Mouse (Mus musculus) lung, embryonic 16.5 days (tissue): Measurements from ENCODE around the gene Il12rb1. TPM values are rescaled to one million over a fixed set of nuclear protein-coding genes. Genes with fewer than 3 reads are reported as not detected.

Experiments used
- ATAC-seq: fragments of 200-750 bp; cut with Nextera tagmentation; 2 replicates; pipeline ENCODE4 v1.8.0; 2017; ENCODE audit warnings: low read depth, mild to moderate bottlenecking, moderate library complexity
- H3K27ac ChIP-seq: fragments of 300-500 bp; sonication (generic); 2 replicates; pipeline ENCODE4 v1.5.1; 2014; ENCODE audit warnings: mild to moderate bottlenecking, control low read depth, low read length
- H3K27me3 ChIP-seq: fragments of 300-500 bp; sonication (generic); 2 replicates; pipeline ENCODE4 v1.6.1; 2014; ENCODE audit warnings: low read depth, low read length, mixed read lengths; ENCODE audit not compliant: control insufficient read depth, insufficient read depth
- H3K36me3 ChIP-seq: fragments of 300-500 bp; sonication (generic); 2 replicates; pipeline ENCODE4 v1.6.1; 2014; ENCODE audit warnings: low read length; ENCODE audit not compliant: control insufficient read depth, insufficient read depth
- H3K4me1 ChIP-seq: fragments of 300-500 bp; sonication (generic); replicated peaks from 2 replicates; pipeline ENCODE4 v1.6.1; 2014; ENCODE audit warnings: low read length, mixed read lengths; ENCODE audit not compliant: control insufficient read depth, insufficient read depth
- H3K4me2 ChIP-seq: fragments of 300-500 bp; sonication (generic); 2 replicates; pipeline ENCODE4 v1.6.1; 2014; ENCODE audit warnings: low read depth, low read length, control low read depth
- H3K4me3 ChIP-seq: fragments of 300-500 bp; sonication (generic); 2 replicates; pipeline ENCODE4 v1.5.1; 2014; ENCODE audit warnings: mild to moderate bottlenecking, low read length, control low read depth
- H3K9ac ChIP-seq: fragments of 300-500 bp; sonication (generic); 2 replicates; pipeline ENCODE4 v1.6.1; 2014; ENCODE audit warnings: low read length, control low read depth
- H3K9me3 ChIP-seq: fragments of 300-500 bp; sonication (generic); 2 replicates; pipeline ENCODE4 v1.6.1; 2016; ENCODE audit warnings: low read length; ENCODE audit not compliant: control insufficient read depth
- WGBS: fragments of 180-500 bp; shearing (Covaris S2); extraction: QIAGEN DNeasy Blood & Tissue Kit; methylation state at CpG from one replicate; pipeline ENCODE4 v1.1.7; 2014; 5-methylcytosine and 5-hydroxymethylcytosine counted together
- polyA plus RNA-seq: library from polyadenylated mRNA; unstranded; fragments of >200 nt; fragmentation: Nextera tagmentation; extraction: Ambion mirVana; gene quantifications from 2 replicates; pipeline ENCODE4 v1.2.1, GENCODE M21; 2015

The Il12rb1 gene
- polyA plus RNA-seq, 1 experiment from 2014 or later: 0.24 TPM

- Histone ChIP-seq H3K27ac (no peak overlapping the region), H3K4me2 (no peak overlapping the region), H3K4me3 (no peak overlapping the region), H3K9me3 (no peaks in the 10 kb centered on the region), H3K27me3 (no peaks in the 10 kb centered on the region), H3K36me3 (no peaks in the 10 kb centered on the region), H3K9ac (no peak overlapping the region), H3K4me1 (no peaks in the 10 kb centered on the region)
- no peak for ATAC-seq
- 78% methylated on average over 3 of the region's 3 CpGs for WGBS
Observed at GRCm38 (mm10) chr8:70849333-70849990, 41.2 kb downstream of the Il12rb1 start.

GRCm38 (mm10) chr8:70850132-70850845, 42.0 kb downstream of the Il12rb1 start:
- no peaks in the 10 kb centered on the region for H3K9me3 ChIP-seq
- no peak overlapping the region for H3K9ac ChIP-seq
- H3K4me1 ChIP-seq: no peaks in the 10 kb centered on the region
- no peak overlapping the region for H3K27ac ChIP-seq
- H3K4me3 ChIP-seq: no peak overlapping the region
- 61% methylated on average over 7 of the region's 7 CpGs for WGBS
- no peaks in the 10 kb centered on the region for H3K36me3 ChIP-seq
- no peak overlapping the region for H3K4me2 ChIP-seq
- no peaks in the 10 kb centered on the region for H3K27me3 ChIP-seq
- ATAC-seq: no peak

GRCm38 (mm10) chr8:70850947-70851346, 42.7 kb downstream of the Il12rb1 start:
- Histone ChIP-seq H3K9me3 (no peaks in the 10 kb centered on the region), H3K9ac (no peak overlapping the region), H3K27ac (no peak overlapping the region), H3K4me3 (no peak overlapping the region), H3K4me2 (no peak overlapping the region), H3K36me3 (no peaks in the 10 kb centered on the region), H3K27me3 (no peaks in the 10 kb centered on the region), H3K4me1 (no peaks in the 10 kb centered on the region)
- 80% methylated on average over 4 of the region's 4 CpGs for WGBS
- ATAC-seq: no peak

- peaks cover 3% of the 10 kb centered on the region; the same call in 1 of the 2 replicates for H3K27me3 ChIP-seq
- no peak overlapping the region for H3K27ac ChIP-seq
- no peak overlapping the region for H3K4me3 ChIP-seq
- H3K9me3 ChIP-seq: no peaks in the 10 kb centered on the region
- 52% methylated on average over 6 of the region's 6 CpGs for WGBS
- H3K36me3 ChIP-seq: no peaks in the 10 kb centered on the region
- no peak overlapping the region for H3K4me2 ChIP-seq
- peak overlapping the region; percentile 4 for H3K9ac ChIP-seq
- 0 out of 2 replicates have a peak, but pooled peaks cover 5% of the 10 kb centered on the region for H3K4me1 ChIP-seq
- no peak for ATAC-seq
Observed at GRCm38 (mm10) chr8:70851837-70852236, 43.6 kb downstream of the Il12rb1 start.

- 80% methylated on average over 40 of the region's 41 CpGs for WGBS
- ATAC-seq: no peak
Observed at GRCm38 (mm10) chr8:70852595-70853231, 44.5 kb downstream of the Il12rb1 start.

GRCm38 (mm10) chr8:70853863-70854262, 45.6 kb downstream of the Il12rb1 start:
- no peak overlapping the region for H3K4me2 ChIP-seq
- ATAC-seq: no peak
- 0 out of 2 replicates have a peak, but pooled peaks cover 5% of the 10 kb centered on the region for H3K4me1 ChIP-seq
- H3K4me3 ChIP-seq: no peak overlapping the region
- H3K36me3 ChIP-seq: no peaks in the 10 kb centered on the region
- peaks cover 3% of the 10 kb centered on the region; the same call in 1 of the 2 replicates for H3K27me3 ChIP-seq
- 68% methylated on average over 2 of the region's 2 CpGs for WGBS
- H3K9ac ChIP-seq: no peak overlapping the region
- H3K27ac ChIP-seq: no peak overlapping the region
- H3K9me3 ChIP-seq: no peaks in the 10 kb centered on the region

More at GRCm38 (mm10) chr8:70852595-70853231, 44.5 kb downstream of the Il12rb1 start:
- H3K27ac ChIP-seq: no peak overlapping the region
- H3K4me1 ChIP-seq: 0 out of 2 replicates have a peak, but pooled peaks cover 5% of the 10 kb centered on the region
- no peak overlapping the region for H3K4me3 ChIP-seq
- H3K9me3 ChIP-seq: no peaks in the 10 kb centered on the region
- no peak overlapping the region for H3K9ac ChIP-seq
- no peaks in the 10 kb centered on the region for H3K36me3 ChIP-seq
- H3K4me2 ChIP-seq: no peak overlapping the region
- peaks cover 3% of the 10 kb centered on the region; the same call in 1 of the 2 replicates for H3K27me3 ChIP-seq

GRCm38 (mm10) chr8:70856028-70856427, 47.8 kb downstream of the Il12rb1 start:
- no peaks in the 10 kb centered on the region for H3K9me3 ChIP-seq
- no peak overlapping the region; the same call in 1 of the 2 replicates for H3K4me2 ChIP-seq
- H3K4me1 ChIP-seq: 0 out of 2 replicates have a peak, but pooled peaks cover 5% of the 10 kb centered on the region
- H3K27ac ChIP-seq: no peak overlapping the region
- no peaks in the 10 kb centered on the region for H3K36me3 ChIP-seq
- H3K27me3 ChIP-seq: peaks cover 3% of the 10 kb centered on the region; the same call in 1 of the 2 replicates
- no peak overlapping the region for H3K4me3 ChIP-seq
- H3K9ac ChIP-seq: no peak overlapping the region
- WGBS: 44% methylated on average over 5 of the region's 5 CpGs
- no peak for ATAC-seq

- ATAC-seq: peak; percentile 89
- H3K36me3 ChIP-seq: no peaks in the 10 kb centered on the region
- 6% methylated on average over 32 of the region's 33 CpGs for WGBS
- peak overlapping the region; percentile 79 for H3K4me2 ChIP-seq
- peak overlapping the region; percentile 51 for H3K4me3 ChIP-seq
- H3K27me3 ChIP-seq: peaks cover 8% of the 10 kb centered on the region
- H3K27ac ChIP-seq: no peak overlapping the region
- no peaks in the 10 kb centered on the region for H3K9me3 ChIP-seq
- H3K9ac ChIP-seq: peak overlapping the region; percentile 62
- H3K4me1 ChIP-seq: 0 out of 2 replicates have a peak, but pooled peaks cover 5% of the 10 kb centered on the region
Observed at GRCm38 (mm10) chr8:70856541-70857197, 48.4 kb downstream of the Il12rb1 start.
